Mouse (Mus musculus): ENCODE data around the gene 4930519P11Rik. TPM values are rescaled to one million over a fixed set of nuclear protein-coding genes. Genes with fewer than 3 reads are reported as not detected.

Gene 4930519P11Rik
- polyA plus RNA-seq, 1 experiment from 2014 or later, result not detected

DNA sequence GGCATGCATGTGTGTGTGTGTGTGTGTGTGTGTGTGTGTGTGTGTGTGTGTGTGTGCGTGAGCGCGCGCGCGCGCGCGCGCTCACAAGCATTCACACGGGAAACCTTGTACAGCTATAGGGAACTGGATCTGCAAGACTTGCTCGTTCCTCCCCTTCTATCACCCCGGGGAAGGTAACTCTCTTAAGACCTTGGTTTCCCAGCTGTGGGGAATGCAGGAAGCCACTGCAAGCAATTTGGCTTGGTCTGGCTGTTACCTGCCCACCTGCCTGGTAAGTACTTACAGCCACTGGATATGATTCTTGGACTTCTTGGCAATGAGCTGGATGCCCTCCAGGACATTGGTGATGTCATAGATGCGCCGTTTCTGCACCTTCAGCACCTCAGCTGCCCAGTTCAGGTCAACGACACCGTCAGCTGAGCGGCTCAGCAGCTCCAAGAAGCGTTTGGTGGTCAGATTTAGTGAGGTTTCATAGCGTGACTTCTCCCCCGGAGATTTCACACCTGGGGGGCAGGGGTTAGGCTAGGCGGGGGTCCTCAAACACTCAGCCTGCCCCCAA lies 49.5 kb downstream of the 4930519P11Rik start:
- H3K4me3 ChIP-seq (ENCODE audit: low read depth, low read length), result no peak overlapping the region
- no peaks in the 10 kb centered on the region for H3K9me3 ChIP-seq (ENCODE audit: control insufficient read depth, low read length)
- WGBS, result 88% methylated on average over 18 of the region's 22 CpGs
- no peaks in the 10 kb centered on the region for H3K27me3 ChIP-seq (ENCODE audit: control insufficient read depth, insufficient read depth, low read length)
- peaks cover 9% of the 10 kb centered on the region for H3K36me3 ChIP-seq (ENCODE audit: control insufficient read depth, insufficient read depth, low read length)
- no peak overlapping the region for H3K9ac ChIP-seq (ENCODE audit: low read length)
- H3K4me2 ChIP-seq (ENCODE audit: low read depth), result no peak overlapping the region
- ATAC-seq (ENCODE audit: insufficient read depth, low FRiP score, low TSS enrichment), result no peak
- DNase-seq (ENCODE audit: low spot score), result no peak
- H3K27ac ChIP-seq (ENCODE audit: low read depth, low read length), result no peak overlapping the region
- H3K4me1 ChIP-seq (ENCODE audit: control insufficient read depth, insufficient read depth, low read length), result peaks cover 28% of the 10 kb centered on the region

Other genes with a start within 250 kb of the 4930519P11Rik start
- 15.8 and 16.0 TPM in 2 replicates for gene Cdk5rap1, start 240.4 kb downstream of the 4930519P11Rik start, polyA plus RNA-seq (2014; fragmentation: Nextera tagmentation; extraction: Ambion mirVana)
- 2.8 TPM in 2 replicates for gene Snta1, start 205.3 kb downstream of the 4930519P11Rik start, polyA plus RNA-seq (2014; fragmentation: Nextera tagmentation; extraction: Ambion mirVana)
- gene Cbfa2t2, start 177.0 kb downstream of the 4930519P11Rik start, polyA plus RNA-seq (2014; fragmentation: Nextera tagmentation; extraction: Ambion mirVana), result 62.6 and 63.6 TPM in 2 replicates
- gene 1700003F12Rik, start 66.4 kb downstream of the 4930519P11Rik start, polyA plus RNA-seq (2014; fragmentation: Nextera tagmentation; extraction: Ambion mirVana), result 1.5 and 2.6 TPM in 2 replicates
- gene Actl10, start 61.7 kb downstream of the 4930519P11Rik start, polyA plus RNA-seq (2014; fragmentation: Nextera tagmentation; extraction: Ambion mirVana), result 0.20 and 0.42 TPM in 2 replicates
- gene Necab3, start 54.5 kb downstream of the 4930519P11Rik start, polyA plus RNA-seq (2014; fragmentation: Nextera tagmentation; extraction: Ambion mirVana), result 9.2 and 10.4 TPM in 2 replicates
- gene E2f1, start 43.5 kb downstream of the 4930519P11Rik start, polyA plus RNA-seq (2014; fragmentation: Nextera tagmentation; extraction: Ambion mirVana), result 13.1 and 13.9 TPM in 2 replicates
- 14.5 and 15.1 TPM in 2 replicates for gene Pxmp4, start 9.7 kb downstream of the 4930519P11Rik start, polyA plus RNA-seq (2014; fragmentation: Nextera tagmentation; extraction: Ambion mirVana)
- gene Zfp341, start 140 bp downstream of the 4930519P11Rik start, polyA plus RNA-seq (2014; fragmentation: Nextera tagmentation; extraction: Ambion mirVana), result 0.87 and 1.5 TPM in 2 replicates
- 10.5 and 12.0 TPM in 2 replicates for gene Chmp4b, start 38.3 kb upstream of the 4930519P11Rik start, polyA plus RNA-seq (2014; fragmentation: Nextera tagmentation; extraction: Ambion mirVana)
- not detected in 2 replicates for gene Gm14214, start 156.6 kb upstream of the 4930519P11Rik start, polyA plus RNA-seq (2014; fragmentation: Nextera tagmentation; extraction: Ambion mirVana)
- gene Raly, start 177.7 kb upstream of the 4930519P11Rik start, polyA plus RNA-seq (2014; fragmentation: Nextera tagmentation; extraction: Ambion mirVana), result 59.4 and 74.7 TPM in 2 replicates
- 1.2 and 1.3 TPM in 2 replicates for gene a, start 178.0 kb upstream of the 4930519P11Rik start, polyA plus RNA-seq (2014; fragmentation: Nextera tagmentation; extraction: Ambion mirVana)

Measured in neural tube, embryonic 11.5 days (tissue).